Mouse (Mus musculus) embryo, embryonic 11.5 days (tissue): ENCODE measurements around the gene Mbl1.

Experiments
- DNase-seq: peaks from one replicate; pipeline ENCODE4 v3.0.0-alpha.2; 2012; ENCODE audit warnings: low read depth, low spot score

The Mbl1 gene

GRCm38 (mm10) chr14:41151220-41151898 lies at the start of gene Mbl1:
Gene Mbl1 (plus strand): TSS chr14:41151458.
- DNase-seq, result no peak

GRCm38 (mm10) chr14:41102269-41102668 lies 49.0 kb upstream of the Mbl1 start:
- DNase-seq, result no peak

GRCm38 (mm10) chr14:41104853-41105444 lies 46.3 kb upstream of the Mbl1 start, which contains the start of gene Mat1a:
Gene Mat1a (plus strand): TSS chr14:41105035.
- DNase-seq, result no peak

GRCm38 (mm10) chr14:41111031-41111668 lies 40.1 kb upstream of the Mbl1 start:
- DNase-seq, result no peak

- no peak for DNase-seq
These were observed 38.3 kb upstream of the Mbl1 start for GRCm38 (mm10) chr14:41112944-41113343.

GRCm38 (mm10) chr14:41116271-41116670 lies 35.0 kb upstream of the Mbl1 start:
- no peak for DNase-seq

GRCm38 (mm10) chr14:41124683-41125082 lies 26.6 kb upstream of the Mbl1 start:
- no peak for DNase-seq

GRCm38 (mm10) chr14:41127997-41128396 lies 23.3 kb upstream of the Mbl1 start:
- peak; percentile 4 for DNase-seq

- DNase-seq, result no peak
These were observed 19.7 kb upstream of the Mbl1 start, which contains the start of gene Sftpa1 for GRCm38 (mm10) chr14:41131540-41131939. Gene Sftpa1 (plus strand): TSS chr14:41131782.

- DNase-seq, result no peak
These were observed 14.3 kb upstream of the Mbl1 start for GRCm38 (mm10) chr14:41137006-41137405.

GRCm38 (mm10) chr14:41140686-41141085 lies 10.6 kb upstream of the Mbl1 start:
- DNase-seq, result no peak

- DNase-seq, result no peak
These were observed 5.2 kb upstream of the Mbl1 start for GRCm38 (mm10) chr14:41146035-41146434.

- DNase-seq, result no peak
These were observed 4.3 kb upstream of the Mbl1 start for GRCm38 (mm10) chr14:41146922-41147321.

- no peak for DNase-seq
These were observed 3.9 kb upstream of the Mbl1 start for GRCm38 (mm10) chr14:41147356-41147755.

- DNase-seq, result no peak
These were observed 8.8 kb downstream of the Mbl1 start for GRCm38 (mm10) chr14:41160076-41160475.

GRCm38 (mm10) chr14:41160743-41161142 lies 9.5 kb downstream of the Mbl1 start:
- no peak for DNase-seq

- DNase-seq, result peak; percentile 14
These were observed 11.4 kb downstream of the Mbl1 start for GRCm38 (mm10) chr14:41162663-41163062.

GRCm38 (mm10) chr14:41167278-41167677 lies 16.0 kb downstream of the Mbl1 start:
- DNase-seq, result no peak

GRCm38 (mm10) chr14:41168567-41168966 lies 17.3 kb downstream of the Mbl1 start:
- DNase-seq, result no peak

GRCm38 (mm10) chr14:41170514-41170913 lies 19.3 kb downstream of the Mbl1 start:
- no peak for DNase-seq

GRCm38 (mm10) chr14:41174802-41175201 lies 23.5 kb downstream of the Mbl1 start:
- no peak for DNase-seq

- DNase-seq, result no peak
These were observed 34.0 kb downstream of the Mbl1 start, which contains the start of gene Sftpd for GRCm38 (mm10) chr14:41185059-41185821. Gene Sftpd (minus strand): TSS chr14:41185149.
